Mouse (Mus musculus): Measurements from ENCODE around the gene Cwc25.
"Not testable (repeated sequence)": the region's sequence is repeated elsewhere in the genome, so short reads cannot be mapped to it uniquely, and the experiment has no call there.

Gene Cwc25

GRCm38 (mm10) chr11:97800691-97801408 is 34.5 kb upstream of the Cwc25 start:
- no peak for DNase-seq

- DNase-seq, result peak; percentile 76
These were observed 33.8 kb upstream of the Cwc25 start for GRCm38 (mm10) chr11:97799994-97800690.

- DNase-seq, result peak; percentile 92
These were observed 33.0 kb upstream of the Cwc25 start for GRCm38 (mm10) chr11:97799146-97799993.

- DNase-seq, result peak; percentile 91
These were observed 32.4 kb upstream of the Cwc25 start, which contains the start of gene Lasp1 for GRCm38 (mm10) chr11:97798782-97799145. Lasp1 (plus strand) TSS chr11:97799000.

GRCm38 (mm10) chr11:97798083-97798435 is 31.7 kb upstream of the Cwc25 start:
- no peak for DNase-seq

GRCm38 (mm10) chr11:97797369-97798082 is 31.2 kb upstream of the Cwc25 start:
- DNase-seq, result no peak

GRCm38 (mm10) chr11:97796910-97797309 is 30.6 kb upstream of the Cwc25 start:
- DNase-seq, result peak; percentile 77

GRCm38 (mm10) chr11:97793165-97793564 is 26.8 kb upstream of the Cwc25 start:
- DNase-seq, result peak; percentile 74

GRCm38 (mm10) chr11:97790778-97791438 is 24.6 kb upstream of the Cwc25 start:
- DNase-seq, result not testable (repeated sequence)

- DNase-seq, result no peak
These were observed 23.4 kb upstream of the Cwc25 start for GRCm38 (mm10) chr11:97789727-97790126.

- DNase-seq, result no peak
These were observed 21.6 kb upstream of the Cwc25 start for GRCm38 (mm10) chr11:97787961-97788360.

GRCm38 (mm10) chr11:97782564-97782895 is 16.2 kb upstream of the Cwc25 start:
- no peak for DNase-seq

GRCm38 (mm10) chr11:97781832-97782563 is 15.6 kb upstream of the Cwc25 start, which contains the start of gene Rpl23:
Rpl23 (minus strand) TSS chr11:97782437.
- peak; percentile 99 for DNase-seq

- no peak for DNase-seq
These were observed 15.1 kb upstream of the Cwc25 start for GRCm38 (mm10) chr11:97781478-97781831.

GRCm38 (mm10) chr11:97779968-97780701 is 13.8 kb upstream of the Cwc25 start:
- no peak for DNase-seq

GRCm38 (mm10) chr11:97778918-97779317 is 12.6 kb upstream of the Cwc25 start:
- no peak for DNase-seq

GRCm38 (mm10) chr11:97777129-97777529 is 10.8 kb upstream of the Cwc25 start:
- peak; percentile 44 for DNase-seq

GRCm38 (mm10) chr11:97776497-97777128 is 10.3 kb upstream of the Cwc25 start:
- no peak for DNase-seq

GRCm38 (mm10) chr11:97775808-97776496 is 9.6 kb upstream of the Cwc25 start, which contains the start of gene 1700001P01Rik:
1700001P01Rik (minus strand) TSS chr11:97775918.
- no peak for DNase-seq

- no peak for DNase-seq
These were observed 8.8 kb upstream of the Cwc25 start for GRCm38 (mm10) chr11:97775186-97775585.
